Mouse (Mus musculus): Measurements from ENCODE around the gene Lamtor1.

The Lamtor1 gene

GRCm38 (mm10) chr7:101955276-101955675 lies 49.6 kb downstream of the Lamtor1 start:
- no peak for DNase-seq (ENCODE audit: low spot score in 2 of 2)

GRCm38 (mm10) chr7:101955862-101956261 lies 50.2 kb downstream of the Lamtor1 start:
- no peak for DNase-seq (ENCODE audit: low spot score in 2 of 2)

- DNase-seq (ENCODE audit: low spot score in 2 of 2) = no peak
Observed at GRCm38 (mm10) chr7:101956481-101956880, 50.8 kb downstream of the Lamtor1 start.

DNA sequence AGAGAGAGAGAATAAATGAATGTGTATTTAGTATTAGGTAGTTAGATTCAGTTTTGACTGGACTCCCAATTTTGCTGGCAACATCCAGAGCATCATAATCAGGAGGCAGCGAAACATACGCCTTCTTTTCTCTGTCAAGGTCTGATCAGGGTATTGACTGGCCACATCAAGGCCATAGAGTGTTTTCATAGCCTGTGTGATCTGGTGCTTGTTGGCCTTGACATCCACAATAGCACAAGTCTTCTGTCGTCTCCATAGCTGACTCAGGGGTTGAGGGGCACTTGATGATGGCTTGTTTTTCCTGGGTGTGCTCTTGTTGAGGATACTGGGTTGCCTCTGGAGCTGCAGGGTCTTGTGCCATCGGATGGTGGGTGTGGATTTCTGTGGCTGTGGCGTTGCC lies 51.2 kb downstream of the Lamtor1 start:
- no peak for DNase-seq (ENCODE audit: low spot score in 2 of 2)

DNA sequence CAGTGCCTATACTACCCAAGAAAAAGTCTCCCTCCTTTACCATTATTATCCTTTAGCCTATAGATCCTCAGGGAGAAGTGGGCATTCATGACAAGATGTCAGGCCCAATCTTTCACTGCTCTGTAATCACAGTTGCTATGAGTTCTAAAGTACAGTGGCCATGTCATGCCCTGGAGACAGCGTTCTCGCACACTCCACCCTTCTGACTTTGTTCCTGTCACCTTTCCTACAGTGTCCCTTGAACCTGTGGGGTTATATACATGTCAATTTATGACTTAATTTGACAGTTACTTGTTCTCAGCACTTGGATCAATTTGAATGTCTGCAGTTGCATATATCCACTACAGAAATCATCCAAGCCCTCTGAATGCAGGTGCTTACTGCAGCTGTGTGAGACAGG lies 57.1 kb downstream of the Lamtor1 start:
- DNase-seq (ENCODE audit: low spot score in 2 of 2) = no peak

GRCm38 (mm10) chr7:101963621-101964020 lies 57.9 kb downstream of the Lamtor1 start:
- DNase-seq (ENCODE audit: low spot score in 2 of 2) = peak in 1 of 2 experiments; percentile 29

DNA sequence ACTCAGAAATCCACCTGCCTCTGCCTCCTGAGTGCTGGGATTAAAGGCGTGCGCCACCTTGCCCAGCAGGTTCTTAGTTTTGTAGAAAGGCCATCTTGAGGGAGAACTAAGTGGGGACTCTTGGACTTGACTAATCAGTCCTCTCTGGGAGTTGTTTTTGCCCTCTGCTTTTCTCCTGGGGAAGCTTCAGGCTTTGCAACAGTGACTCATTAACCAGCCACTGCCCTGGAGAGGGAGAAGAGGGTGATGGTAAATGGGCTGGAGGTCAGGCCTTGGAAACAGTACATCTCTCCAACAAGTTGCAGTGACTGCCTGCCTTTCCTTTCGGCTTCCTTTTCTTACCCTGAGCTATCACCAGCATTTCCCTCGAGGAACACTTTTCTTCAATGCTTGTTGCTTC lies 58.8 kb downstream of the Lamtor1 start:
- DNase-seq (ENCODE audit: low spot score in 2 of 2) = no peak

GRCm38 (mm10) chr7:101965606-101966005 lies 59.9 kb downstream of the Lamtor1 start:
- no peak for DNase-seq (ENCODE audit: low spot score in 2 of 2)

- no peak for DNase-seq (ENCODE audit: low spot score in 2 of 2)
Observed at GRCm38 (mm10) chr7:101967256-101967655, 61.6 kb downstream of the Lamtor1 start.

DNA sequence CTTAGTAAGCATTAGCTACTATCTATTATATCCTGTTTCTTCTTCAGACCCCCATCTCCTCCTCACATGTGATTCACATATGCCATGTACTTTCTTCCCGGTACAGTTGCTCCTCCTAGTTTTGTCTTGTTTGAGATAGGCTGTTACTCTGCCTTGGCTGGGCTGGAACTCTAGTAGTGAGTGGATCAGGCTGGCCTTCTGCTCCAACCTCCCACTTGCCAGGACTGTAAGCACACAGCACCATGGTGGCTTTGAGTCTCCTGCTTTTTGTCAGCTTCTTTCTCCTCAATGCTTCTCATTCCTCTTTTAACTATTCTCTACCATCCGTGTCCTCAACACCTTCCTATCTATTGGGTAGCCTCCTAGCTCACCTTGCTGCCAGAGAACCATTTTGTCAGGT lies 63.0 kb downstream of the Lamtor1 start:
- no peak for DNase-seq (ENCODE audit: low spot score in 2 of 2)

DNA sequence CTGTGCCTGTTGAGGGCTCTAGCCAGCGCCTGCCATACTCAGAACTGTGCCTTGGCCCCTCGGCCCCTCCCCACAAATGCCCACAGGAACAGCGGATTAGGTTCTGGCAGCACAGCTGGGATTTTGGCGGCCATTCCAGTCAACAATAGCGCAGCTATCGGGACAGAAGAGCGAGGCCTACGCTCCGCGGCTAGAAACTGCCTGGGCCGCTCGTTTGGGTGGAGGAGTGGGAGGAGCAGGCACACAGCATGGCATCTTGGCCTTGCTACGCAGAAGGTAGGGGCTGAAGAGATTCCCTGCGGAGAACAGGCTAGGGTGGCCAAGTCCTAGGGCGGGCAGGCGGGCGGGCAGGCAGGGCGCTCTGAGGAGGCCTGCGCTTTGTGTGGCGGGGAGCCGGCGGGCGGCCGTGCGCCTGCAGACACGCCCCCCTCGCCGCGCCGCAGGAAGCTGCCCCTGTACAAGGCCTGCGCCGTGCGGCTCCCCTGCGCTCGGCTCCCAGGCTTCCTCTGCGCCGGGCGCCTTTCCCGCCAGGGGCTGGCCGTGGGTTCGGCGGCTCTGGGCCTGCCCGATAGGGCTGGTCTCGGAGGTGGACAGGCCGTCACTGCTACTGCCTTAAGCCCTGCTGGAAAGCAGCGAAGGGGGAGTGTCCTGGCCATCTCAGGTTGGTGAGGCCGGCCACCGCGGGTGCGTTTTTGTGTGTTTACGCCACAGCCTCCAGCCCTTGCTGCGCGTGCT lies 64.2 kb downstream of the Lamtor1 start:
- DNase-seq (ENCODE audit: low spot score in 2 of 2) = peak; percentile 72 to 80

DNA sequence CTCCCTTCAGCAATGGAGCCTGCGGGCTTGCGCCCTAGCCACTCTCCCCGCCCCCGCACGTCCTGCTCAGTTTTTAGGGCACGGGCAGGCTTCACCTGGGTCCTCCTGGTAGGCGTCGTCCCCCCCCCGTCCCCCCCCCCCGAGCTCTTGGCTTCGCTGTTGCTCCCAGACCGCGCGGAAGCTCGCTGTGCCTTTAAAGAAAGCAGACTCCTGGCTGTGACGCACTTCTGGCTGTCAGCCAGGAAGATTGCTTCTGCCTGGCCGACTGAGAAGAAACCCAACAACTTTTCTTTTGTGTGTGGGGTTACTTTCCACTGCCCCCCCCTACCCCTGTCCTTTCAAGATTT lies 64.7 kb downstream of the Lamtor1 start:
- DNase-seq (ENCODE audit: low spot score in 2 of 2) = peak; percentile 64 to 70

DNA sequence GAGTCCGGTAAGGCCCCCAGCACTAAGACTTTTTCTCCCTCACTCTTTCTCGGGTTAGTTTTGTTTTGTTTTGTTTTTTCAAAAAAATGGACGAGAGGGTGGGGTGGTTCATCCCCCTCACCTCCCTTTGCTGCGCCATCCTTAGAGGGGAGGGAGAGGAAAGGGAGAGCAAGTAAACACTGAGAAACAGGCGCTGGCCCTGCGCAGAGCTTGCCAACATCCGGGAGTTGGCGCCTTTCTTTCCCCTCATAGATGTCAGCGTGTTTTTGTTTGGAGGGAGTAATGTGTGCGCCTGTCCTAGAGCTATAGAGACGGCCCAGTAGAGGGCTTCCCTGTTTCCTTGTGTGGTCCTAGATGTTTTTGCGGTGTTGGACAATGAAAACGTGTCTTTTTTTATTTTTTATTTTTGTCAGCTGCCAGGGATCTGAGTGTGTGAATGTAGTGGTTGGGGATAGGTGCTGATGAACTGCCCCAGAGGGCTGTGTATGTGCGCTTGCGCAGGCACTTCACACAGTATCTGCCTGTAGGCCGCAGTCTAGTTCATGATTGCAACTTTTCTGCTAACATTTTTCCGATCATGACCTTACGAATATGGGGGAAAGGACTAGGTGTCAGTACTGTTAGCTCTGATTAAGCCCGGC lies 65.2 kb downstream of the Lamtor1 start:
- peak; percentile 54 to 55 for DNase-seq (ENCODE audit: low spot score in 2 of 2)

- DNase-seq (ENCODE audit: low spot score in 2 of 2) = no peak
Observed at GRCm38 (mm10) chr7:101971721-101972120, 66.0 kb downstream of the Lamtor1 start.

DNA sequence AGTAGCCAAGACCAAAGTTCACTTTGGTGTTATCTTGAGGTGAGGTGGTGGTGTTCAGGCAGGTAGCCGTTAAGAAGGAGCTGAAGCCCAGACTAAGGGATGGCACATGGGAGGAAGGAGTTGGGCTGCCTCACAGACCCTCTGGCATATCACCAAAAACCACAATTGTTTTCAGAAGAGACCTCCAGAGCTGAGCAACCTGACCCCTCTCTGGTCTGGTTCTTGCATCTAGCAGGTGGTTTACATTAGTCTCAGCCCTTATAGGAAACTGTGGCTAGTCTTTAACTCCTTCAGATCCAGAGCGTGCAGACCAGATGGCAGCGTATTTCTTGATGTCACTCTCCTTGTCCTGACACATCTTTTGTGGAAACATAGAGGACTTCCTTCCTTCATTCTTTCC lies 68.0 kb downstream of the Lamtor1 start:
- DNase-seq (ENCODE audit: low spot score in 2 of 2) = no peak

DNA sequence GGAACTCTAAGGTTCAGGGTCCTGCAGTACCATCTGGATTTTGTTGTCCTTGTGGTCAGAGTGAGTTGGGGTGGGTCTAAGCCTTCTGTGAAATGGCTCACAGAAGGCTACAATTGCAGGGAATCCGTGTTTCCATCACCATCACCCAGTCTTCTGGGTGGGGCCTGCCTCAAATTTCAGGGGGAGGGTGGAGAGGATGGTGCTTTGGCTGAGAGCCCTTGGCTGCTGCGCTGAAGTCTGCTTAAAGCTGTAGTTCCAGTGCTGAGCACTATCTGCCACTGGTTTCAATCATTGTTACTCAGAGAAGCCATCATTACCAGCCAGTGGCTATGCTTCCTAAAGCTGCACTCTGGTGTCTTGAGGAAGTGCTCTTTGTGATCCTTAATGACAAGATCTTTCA lies 68.8 kb downstream of the Lamtor1 start:
- no peak for DNase-seq (ENCODE audit: low spot score in 2 of 2)
